Mouse (Mus musculus) testis, adult 2 months (tissue): ENCODE data around the gene Nudt2.

Experiments
- CTCF ChIP-seq: fragments of 200-500 bp; IDR thresholded peaks from 2 replicates; pipeline ENCODE4 v1.5.1; 2012; ENCODE audit warnings: low read depth, mild to moderate bottlenecking, inconsistent platforms, low read length, moderate library complexity; ENCODE audit not compliant: control insufficient read depth, insufficient read depth, insufficient replicate concordance
- POLR2A ChIP-seq: fragments of 200-500 bp; IDR thresholded peaks from 2 replicates; pipeline ENCODE4 v1.6.1; 2012; ENCODE audit warnings: low read depth, mild to moderate bottlenecking, inconsistent platforms, low read length, moderate library complexity; ENCODE audit not compliant: control insufficient read depth

DNA sequence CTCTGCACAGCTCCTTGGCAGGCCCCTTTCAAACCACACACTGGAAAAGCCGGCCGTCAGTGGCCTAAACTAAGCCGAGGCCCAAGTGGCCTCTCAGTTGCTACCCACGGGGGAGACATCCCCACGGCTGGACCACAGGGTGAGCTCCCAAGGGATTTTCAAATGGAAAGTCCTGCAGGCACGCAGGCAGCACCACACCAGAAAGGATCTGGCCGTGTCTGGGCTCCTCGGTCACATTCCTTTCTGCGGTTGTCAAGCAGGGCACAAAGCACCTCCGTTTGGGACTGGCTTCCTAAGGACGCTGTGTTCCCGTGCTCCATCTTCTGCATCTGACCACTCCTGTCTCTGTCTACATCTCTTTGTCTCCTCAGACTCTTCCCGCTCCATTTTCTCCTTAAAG is 62.1 kb downstream of the Nudt2 start:
- TF ChIP-seq POLR2A (no peak), CTCF (no peak)
